Mouse (Mus musculus) stomach, postnatal 0 days (tissue): ENCODE results near the gene Slc30a7. TPM values are rescaled to one million over a fixed set of nuclear protein-coding genes. Genes with fewer than 3 reads are reported as not detected.

Experiments used
- ATAC-seq: fragments of 200-750 bp; cut with Nextera tagmentation; 2 replicates; pipeline ENCODE4 v1.8.0; 2017; ENCODE audit not compliant: low FRiP score, low TSS enrichment
- DNase-seq: peaks from one replicate; pipeline ENCODE4 v3.0.0-alpha.2; 2016; ENCODE audit warnings: low spot score
- H3K27ac ChIP-seq: fragments of 300-500 bp; sonication (generic); replicated peaks from 2 replicates; pipeline ENCODE4 v1.5.1; 2014; ENCODE audit warnings: mild to moderate bottlenecking, control low read depth
- H3K27me3 ChIP-seq: fragments of 300-500 bp; sonication (generic); 2 replicates; pipeline ENCODE4 v1.6.1; 2014; ENCODE audit warnings: low read length; ENCODE audit not compliant: control insufficient read depth, insufficient read depth
- H3K36me3 ChIP-seq: fragments of 300-500 bp; sonication (generic); 2 replicates; pipeline ENCODE4 v1.6.1; 2014; ENCODE audit warnings: low read length, mixed read lengths; ENCODE audit not compliant: control insufficient read depth, insufficient read depth
- H3K4me1 ChIP-seq: fragments of 300-500 bp; sonication (generic); replicated peaks from 2 replicates; pipeline ENCODE4 v1.6.1; 2014; ENCODE audit warnings: antibody characterized with exemption; ENCODE audit not compliant: control insufficient read depth, insufficient read depth
- H3K4me2 ChIP-seq: fragments of 300-500 bp; sonication (generic); replicated peaks from 2 replicates; pipeline ENCODE4 v1.6.1; 2014; ENCODE audit warnings: low read depth, mild to moderate bottlenecking, control low read depth, moderate library complexity
- H3K4me3 ChIP-seq: fragments of 300-500 bp; sonication (generic); 2 replicates; pipeline ENCODE4 v1.5.1; 2014; ENCODE audit warnings: low read depth, low read length, control low read depth
- H3K9ac ChIP-seq: fragments of 300-500 bp; sonication (generic); 2 replicates; pipeline ENCODE4 v1.6.1; 2014; ENCODE audit warnings: mild to moderate bottlenecking, low read length, control low read depth, mixed read lengths
- H3K9me3 ChIP-seq: fragments of 300-500 bp; sonication (generic); 2 replicates; pipeline ENCODE4 v1.6.1; 2016; ENCODE audit warnings: low read length; ENCODE audit not compliant: control insufficient read depth
- CTCF ChIP-seq: IDR thresholded peaks from 2 replicates; pipeline ENCODE4 v1.5.1; 2016; ENCODE audit warnings: antibody characterized with exemption, low read depth, mild to moderate bottlenecking, moderate library complexity
- EP300 ChIP-seq: optimal IDR thresholded peaks from 2 replicates; pipeline ENCODE3; 2016; ENCODE audit warnings: antibody characterized with exemption
- WGBS: fragments of 180-500 bp; shearing (Covaris S2); extraction: QIAGEN DNeasy Blood & Tissue Kit; methylation state at CpG from one replicate; pipeline ENCODE4 v1.1.7; 2014; 5-methylcytosine and 5-hydroxymethylcytosine counted together
- polyA plus RNA-seq: library from polyadenylated mRNA; unstranded; fragments of >200 nt; fragmentation: Nextera tagmentation; extraction: Ambion mirVana; gene quantifications from 2 replicates; pipeline ENCODE4 v1.2.1, GENCODE M21; 2015

Gene Slc30a7
- polyA plus RNA-seq, 1 experiment from 2014 or later: 37.7 TPM

GRCm38 (mm10) chr3:115961311-115962027 lies 45.7 kb downstream of the Slc30a7 start:
- WGBS: 86% methylated on average over 11 of the region's 11 CpGs
- Histone ChIP-seq H3K9me3 (no peaks in the 10 kb centered on the region), H3K4me1 (no peaks in the 10 kb centered on the region), H3K4me2 (no peak overlapping the region), H3K4me3 (no peak overlapping the region), H3K27me3 (no peaks in the 10 kb centered on the region), H3K36me3 (peaks cover 7% of the 10 kb centered on the region; the same call in 1 of the 2 replicates), H3K27ac (no peak overlapping the region), H3K9ac (no peak overlapping the region)
- ATAC-seq (no peak), DNase-seq (no peak)
- no peak for TF ChIP-seq CTCF
- TF ChIP-seq EP300: no peak

GRCm38 (mm10) chr3:115957223-115957622 lies 50.0 kb downstream of the Slc30a7 start:
- no peak for ATAC-seq
- Histone ChIP-seq H3K27me3 (no peaks in the 10 kb centered on the region), H3K4me1 (no peaks in the 10 kb centered on the region), H3K27ac (no peak overlapping the region), H3K4me3 (no peak overlapping the region), H3K9me3 (no peaks in the 10 kb centered on the region), H3K36me3 (peaks cover 11% of the 10 kb centered on the region), H3K4me2 (no peak overlapping the region), H3K9ac (no peak overlapping the region)
- WGBS: 97% methylated on average over 7 of the region's 7 CpGs
- DNase-seq: no peak
- no peak for TF ChIP-seq EP300
- TF ChIP-seq CTCF: no peak

- ATAC-seq: no peak
Measured at GRCm38 (mm10) chr3:115953088-115953487, 54.1 kb downstream of the Slc30a7 start.

GRCm38 (mm10) chr3:115952356-115952755 lies 54.9 kb downstream of the Slc30a7 start:
- no peak overlapping the region for H3K4me2 ChIP-seq
- ATAC-seq: no peak
- no peaks in the 10 kb centered on the region for H3K4me1 ChIP-seq
- H3K36me3 ChIP-seq: peaks cover 10% of the 10 kb centered on the region
- no peak overlapping the region for H3K4me3 ChIP-seq
- no peak overlapping the region for H3K9ac ChIP-seq
- H3K27me3 ChIP-seq: no peaks in the 10 kb centered on the region
- DNase-seq: no peak
- WGBS: 82% methylated on average over 4 of the region's 4 CpGs
- no peaks in the 10 kb centered on the region for H3K9me3 ChIP-seq
- no peak for TF ChIP-seq CTCF
- TF ChIP-seq EP300: no peak
- no peak overlapping the region for H3K27ac ChIP-seq

More at GRCm38 (mm10) chr3:115953088-115953487, 54.1 kb downstream of the Slc30a7 start:
- 71% methylated on average over 3 of the region's 3 CpGs for WGBS
- Histone ChIP-seq H3K9ac (no peak overlapping the region), H3K4me2 (no peak overlapping the region), H3K4me1 (no peaks in the 10 kb centered on the region), H3K9me3 (no peaks in the 10 kb centered on the region), H3K27me3 (no peaks in the 10 kb centered on the region), H3K4me3 (no peak overlapping the region), H3K36me3 (peaks cover 12% of the 10 kb centered on the region), H3K27ac (no peak overlapping the region)
- TF ChIP-seq EP300 (no peak), CTCF (no peak)
- DNase-seq: no peak

- ATAC-seq (no peak), DNase-seq (no peak)
- Histone ChIP-seq H3K27me3 (no peaks in the 10 kb centered on the region), H3K9me3 (no peaks in the 10 kb centered on the region), H3K4me3 (no peak overlapping the region), H3K9ac (no peak overlapping the region), H3K4me2 (no peak overlapping the region), H3K27ac (no peak overlapping the region), H3K36me3 (peaks cover 11% of the 10 kb centered on the region), H3K4me1 (no peaks in the 10 kb centered on the region)
- TF ChIP-seq EP300: no peak
- TF ChIP-seq CTCF: no peak
- WGBS: 66% methylated on average over 3 of the region's 3 CpGs
Measured at GRCm38 (mm10) chr3:115951221-115951620, 56.0 kb downstream of the Slc30a7 start.
